Mouse (Mus musculus) cerebellum, adult 2 months (tissue): ENCODE results near the gene Pdia5.

Experiments
- CTCF ChIP-seq: fragments of 200-500 bp; IDR thresholded peaks from 2 replicates; pipeline ENCODE4 v1.5.1; 2011; ENCODE audit warnings: low read depth, mild to moderate bottlenecking, control low read depth, low read length, moderate library complexity, borderline replicate concordance; ENCODE audit not compliant: insufficient read depth
- POLR2A ChIP-seq: fragments of 200-500 bp; IDR thresholded peaks from 2 replicates; pipeline ENCODE4 v1.6.1; 2011; ENCODE audit warnings: low read length, control low read depth, borderline replicate concordance; ENCODE audit not compliant: insufficient read depth

GRCm38 (mm10) chr16:35502456-35502855 lies 11.8 kb upstream of the Pdia5 start:
- no peak for TF ChIP-seq CTCF
- no peak for TF ChIP-seq POLR2A
